Mouse (Mus musculus) G1E (cell line): Measurements from ENCODE around the gene Hunk.

Experiments used
- CTCF ChIP-seq: IDR thresholded peaks from 2 replicates; pipeline ENCODE4 v1.5.1; 2012; ENCODE audit warnings: low read depth, low read length, inconsistent platforms, mixed read lengths
- GATA2 ChIP-seq: IDR thresholded peaks from 2 replicates; pipeline ENCODE4 v1.6.1; 2012; ENCODE audit warnings: low read depth, low read length, inconsistent platforms, borderline replicate concordance
- POLR2AphosphoS5 ChIP-seq: IDR thresholded peaks from 2 replicates; pipeline ENCODE4 v1.6.1; 2012; ENCODE audit warnings: low read depth, low read length, inconsistent platforms; ENCODE audit not compliant: insufficient replicate concordance
- TAL1 ChIP-seq: conservative IDR thresholded peaks from 2 replicates; pipeline ENCODE4 v1.6.1; 2012; ENCODE audit warnings: low read depth, low read length, inconsistent platforms, mixed read lengths

DNA sequence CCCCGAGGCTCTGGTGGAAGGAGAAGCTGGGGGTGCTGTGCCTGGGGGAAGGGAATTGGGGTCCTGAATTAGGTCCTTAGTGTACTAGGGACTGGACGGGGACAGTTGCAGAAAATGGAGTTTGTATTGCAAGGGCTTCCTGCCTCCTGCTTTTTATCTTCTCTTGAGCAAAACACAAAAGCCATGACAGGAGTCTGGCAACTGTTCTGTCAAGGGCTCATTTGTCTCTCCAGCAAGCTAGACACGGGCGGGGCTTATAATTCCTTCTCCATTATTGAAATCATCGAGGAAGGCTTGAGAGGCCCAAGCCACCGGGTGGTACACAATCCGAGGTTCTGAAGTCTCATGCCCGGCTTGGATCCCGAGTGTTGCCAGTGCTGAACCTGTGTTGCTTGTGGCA lies 38.6 kb downstream of the Hunk start:
- TF ChIP-seq TAL1 (no peak), CTCF (no peak), GATA2 (no peak), POLR2AphosphoS5 (no peak)
